Mouse (Mus musculus) kidney, postnatal 4 days (tissue): ENCODE data around the gene Zmynd8.
A peak's percentile ranks its signal among the peaks of the same experiment; 100 is the strongest.

Experiments used
- DNase-seq, 2 experiments: peaks; one replicate each; pipeline ENCODE4 v3.0.0; 2021; ENCODE audit warnings: mixed read lengths in 2 of 2

Zmynd8 gene

GRCm38 (mm10) chr2:165898202-165899194, at the start of gene Zmynd8:
Gene Zmynd8, minus strand, starts transcription at chr2:165899016.
- DNase-seq, result no peak

DNA sequence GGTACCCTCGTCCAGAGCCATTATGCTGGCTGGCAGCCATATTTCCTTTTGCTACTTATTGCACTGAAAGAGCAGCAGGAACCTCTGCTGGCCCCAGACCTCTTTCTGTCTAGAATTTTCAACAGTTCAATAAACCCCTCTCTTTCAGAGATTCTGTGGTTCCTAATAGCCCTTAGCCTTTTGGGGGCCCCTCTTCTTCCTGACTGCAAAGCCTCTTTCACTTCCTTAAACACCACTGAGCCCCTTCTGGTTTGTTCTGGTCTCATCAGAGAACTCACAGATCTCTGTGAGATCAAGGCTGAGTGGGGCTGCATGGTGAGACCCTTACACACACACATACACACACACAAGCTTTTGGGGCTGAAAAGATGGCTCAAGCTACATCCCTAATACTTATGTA, 49.2 kb upstream of the Zmynd8 start:
- DNase-seq, result no peak

DNA sequence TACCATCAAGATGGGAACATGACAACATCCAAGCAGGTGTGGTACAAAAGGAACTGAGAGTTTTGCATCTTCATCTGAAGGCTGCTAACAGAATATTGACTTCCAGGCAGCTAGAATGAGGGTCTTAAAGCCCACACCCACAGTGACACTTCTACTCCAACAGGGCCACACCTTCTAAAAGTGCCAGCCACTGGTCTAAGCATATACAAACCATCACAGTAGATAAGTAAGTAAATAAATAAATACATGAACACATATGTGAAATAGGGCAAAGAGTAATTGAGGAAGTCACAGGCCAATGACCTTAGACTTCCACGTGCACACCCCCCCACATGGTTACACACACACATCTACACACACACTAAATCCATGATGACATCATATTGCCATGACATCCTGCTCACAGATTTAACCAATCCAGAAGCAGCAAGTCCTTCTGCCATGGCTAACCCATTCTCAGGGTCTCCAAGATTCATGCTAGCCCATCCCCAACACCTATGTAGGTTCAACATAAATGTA, 47.3 kb upstream of the Zmynd8 start:
- no peak for DNase-seq

GRCm38 (mm10) chr2:165944576-165945351, 45.9 kb upstream of the Zmynd8 start:
- no peak for DNase-seq

GRCm38 (mm10) chr2:165943113-165943512, 44.3 kb upstream of the Zmynd8 start:
- no peak for DNase-seq

GRCm38 (mm10) chr2:165936106-165936505, 37.3 kb upstream of the Zmynd8 start:
- peak; percentile 47 to 64 for DNase-seq

DNA sequence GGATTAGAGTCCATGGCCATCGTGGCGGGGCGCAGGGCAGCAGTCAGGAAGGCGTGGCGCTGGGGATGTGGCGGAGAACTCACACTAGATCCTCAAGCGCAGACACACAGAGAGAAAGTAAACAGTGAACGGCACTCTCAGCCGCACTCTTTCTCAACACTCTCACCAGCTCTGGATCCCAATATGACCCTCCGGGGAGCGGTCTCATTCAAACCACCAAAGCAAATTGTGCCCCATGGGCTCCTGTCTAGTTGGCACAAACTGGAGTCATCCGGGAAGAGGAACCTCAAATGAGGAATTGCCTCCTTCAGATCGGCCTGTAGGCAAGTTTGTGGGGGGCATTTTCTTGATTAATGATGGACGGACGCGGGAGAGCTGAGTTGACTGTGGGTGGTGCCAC, 28.9 kb upstream of the Zmynd8 start:
- no peak for DNase-seq

DNA sequence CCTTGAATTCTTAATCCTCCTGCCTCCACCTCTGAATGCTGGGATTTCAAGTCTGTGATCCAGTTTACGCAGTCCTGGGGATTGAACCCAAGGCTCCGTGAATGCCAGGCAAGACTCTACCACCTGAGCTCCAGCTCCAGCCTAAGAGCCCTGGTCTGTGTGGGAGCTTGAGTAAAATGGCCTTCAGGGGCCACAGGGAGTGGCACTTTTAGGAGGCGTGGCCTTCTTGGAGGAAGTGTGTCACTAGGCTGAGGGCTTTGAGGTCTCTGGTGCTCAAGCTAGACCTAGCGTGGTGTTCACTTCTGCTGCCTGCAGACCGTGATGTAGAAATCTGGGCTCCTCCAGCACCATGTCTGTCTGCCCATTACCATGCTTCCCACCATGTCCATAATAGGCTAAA, 27.4 kb upstream of the Zmynd8 start:
- DNase-seq, result no peak

DNA sequence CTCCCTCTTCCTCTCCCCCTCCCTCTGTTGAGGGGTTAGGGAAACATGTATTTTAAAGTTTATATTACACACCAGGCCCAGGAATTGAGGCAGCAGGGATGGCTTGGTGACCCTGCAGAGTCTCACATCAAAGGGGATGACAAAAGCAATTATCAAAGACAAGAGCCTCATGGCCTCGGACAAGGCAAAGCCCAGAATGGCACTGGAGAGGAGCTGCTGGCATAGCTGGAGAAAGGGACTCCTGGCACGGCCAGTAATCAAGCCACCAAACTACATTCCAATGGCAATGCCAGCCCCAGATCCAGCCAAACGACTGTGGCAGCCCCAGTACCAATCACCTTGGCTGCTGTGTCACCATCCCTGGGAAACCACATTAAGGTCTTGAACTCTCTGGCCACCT, 26.3 kb upstream of the Zmynd8 start:
- no peak for DNase-seq

DNA sequence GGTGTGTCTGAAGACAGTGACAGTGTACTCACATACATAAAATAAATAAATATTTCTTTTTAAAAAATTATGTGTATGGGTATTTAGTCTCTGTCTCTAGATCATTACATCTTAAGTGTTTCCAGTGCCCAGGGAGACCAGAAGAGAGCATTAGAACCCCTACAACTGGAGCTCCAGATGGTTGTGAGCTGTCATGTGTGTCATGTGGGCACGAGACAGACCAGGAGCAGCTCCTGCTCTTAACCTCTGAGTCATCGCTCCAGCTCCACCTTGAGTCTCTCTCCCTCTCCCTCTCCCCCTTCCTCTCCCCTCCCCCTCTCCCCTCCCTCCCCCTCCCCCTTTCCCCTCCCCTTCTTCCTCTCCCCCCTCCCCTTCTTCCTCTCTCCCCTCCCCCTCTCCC, 25.9 kb upstream of the Zmynd8 start:
- DNase-seq, result no peak

- DNase-seq, result no peak
Observed at GRCm38 (mm10) chr2:165923715-165924114, 24.9 kb upstream of the Zmynd8 start.

DNA sequence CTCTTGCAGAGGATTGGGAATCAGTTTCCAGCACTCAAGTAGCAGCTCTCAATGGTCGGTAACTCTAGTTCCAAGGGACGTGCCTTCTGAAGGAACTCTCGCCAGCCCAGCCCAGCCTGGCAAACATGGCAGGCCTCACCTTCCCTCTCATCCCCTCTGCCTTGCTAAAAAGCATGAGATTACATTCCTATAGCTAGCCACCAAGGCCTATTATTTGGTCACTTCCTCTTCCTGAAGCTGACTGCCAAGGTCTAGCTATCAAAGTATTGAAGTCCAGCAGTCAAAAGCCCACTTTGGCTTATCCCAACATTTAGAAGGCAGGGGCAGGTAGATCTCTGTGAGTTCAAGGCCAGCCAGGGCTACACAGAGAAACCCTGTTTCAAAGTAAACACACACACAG, 24.2 kb upstream of the Zmynd8 start:
- no peak for DNase-seq

DNA sequence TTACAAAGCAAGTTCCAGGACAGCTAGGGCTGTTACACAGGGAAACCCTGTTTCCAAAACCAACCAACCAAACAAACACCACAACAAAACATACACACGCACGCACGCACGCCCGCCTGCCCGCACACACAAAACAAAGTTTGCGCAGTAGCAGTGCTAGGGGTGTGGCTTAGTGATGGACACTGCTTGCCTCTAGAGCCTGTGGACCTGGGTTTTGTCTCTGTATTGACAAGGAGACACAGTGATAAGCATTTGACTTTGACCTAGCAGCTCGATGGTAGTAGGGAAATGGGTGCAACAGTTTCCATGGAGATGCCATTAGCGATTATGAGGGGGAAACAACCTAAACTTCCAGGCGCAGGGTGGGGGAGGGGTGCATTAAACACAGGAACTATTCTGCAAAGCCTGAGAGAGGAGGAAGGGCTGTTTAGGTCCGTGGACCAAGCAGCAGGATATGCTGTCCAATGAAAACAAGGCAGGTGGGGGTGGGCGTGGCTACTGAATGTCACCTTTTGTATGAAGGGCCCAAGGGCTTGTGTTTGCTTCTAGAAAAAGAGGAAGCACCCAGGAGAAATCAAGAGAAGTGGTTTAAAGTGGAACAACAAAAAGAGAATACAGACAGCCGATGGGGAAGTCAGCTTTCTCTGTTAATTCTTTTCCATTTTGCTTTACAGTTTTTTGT, 23.4 kb upstream of the Zmynd8 start:
- peak; percentile 40 to 58 for DNase-seq

DNA sequence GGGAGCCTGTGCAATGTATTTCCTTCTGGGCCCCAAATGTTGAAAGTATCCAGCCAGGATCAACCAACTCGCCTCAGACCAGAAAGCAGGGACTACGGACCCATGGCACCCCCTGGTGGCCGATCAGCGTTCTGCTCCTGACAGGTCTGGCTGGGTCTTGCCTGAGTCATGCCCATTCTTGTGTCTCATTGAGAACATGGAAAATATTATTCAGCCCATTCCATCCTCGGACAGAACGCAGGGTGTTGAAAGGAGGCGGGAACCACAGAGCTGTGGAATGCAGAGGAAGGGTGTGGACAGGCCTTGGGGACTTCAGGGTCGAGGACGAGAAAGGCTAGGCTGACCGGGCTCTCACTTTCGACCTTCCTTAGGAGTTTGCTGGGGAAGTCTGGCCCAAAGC, 15.5 kb upstream of the Zmynd8 start:
- peak; percentile 96 to 97 for DNase-seq

GRCm38 (mm10) chr2:165913073-165913472, 14.3 kb upstream of the Zmynd8 start:
- no peak for DNase-seq

DNA sequence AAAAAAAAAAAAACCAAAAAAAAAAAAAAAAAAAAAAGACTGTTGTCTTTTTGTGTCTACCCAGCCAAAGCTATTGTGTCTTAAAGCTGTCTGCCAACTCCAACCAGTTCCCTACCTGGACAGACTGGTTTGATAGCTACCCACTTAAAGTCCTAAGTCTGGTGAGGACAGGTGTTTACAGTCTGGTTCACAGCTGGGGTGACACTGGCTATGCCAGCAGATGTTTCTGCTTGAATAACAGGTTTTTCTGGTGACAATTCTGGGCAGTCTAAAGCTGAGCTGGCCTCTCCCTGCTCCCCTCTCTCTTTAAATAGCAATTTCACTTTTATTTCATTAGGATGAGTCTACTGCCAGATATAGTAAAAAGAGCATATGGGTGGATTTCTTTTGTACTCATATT, 10.9 kb upstream of the Zmynd8 start:
- no peak for DNase-seq

DNA sequence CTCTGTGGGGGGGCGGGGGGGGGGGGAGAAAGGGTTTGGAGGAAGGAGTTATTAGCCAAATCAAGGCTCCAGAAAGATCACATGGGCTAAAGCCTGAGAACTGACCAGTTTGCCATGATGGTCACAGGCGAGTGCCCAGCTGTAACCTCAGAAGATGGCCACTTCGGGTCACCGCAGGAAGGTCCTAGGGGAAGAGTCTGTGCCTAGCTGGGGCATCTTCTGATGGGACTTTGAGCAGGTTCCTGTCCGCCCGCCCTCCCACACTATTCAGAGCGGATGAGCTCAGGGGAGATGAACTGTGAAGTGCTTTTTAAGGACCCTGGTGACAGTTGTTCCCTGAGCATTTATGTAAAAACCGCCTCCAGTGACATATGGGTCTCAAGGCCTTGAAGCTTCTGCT, 8.4 kb upstream of the Zmynd8 start:
- DNase-seq, result no peak

- peak; percentile 82 to 88 for DNase-seq
Observed at GRCm38 (mm10) chr2:165906332-165906945, 7.6 kb upstream of the Zmynd8 start.

DNA sequence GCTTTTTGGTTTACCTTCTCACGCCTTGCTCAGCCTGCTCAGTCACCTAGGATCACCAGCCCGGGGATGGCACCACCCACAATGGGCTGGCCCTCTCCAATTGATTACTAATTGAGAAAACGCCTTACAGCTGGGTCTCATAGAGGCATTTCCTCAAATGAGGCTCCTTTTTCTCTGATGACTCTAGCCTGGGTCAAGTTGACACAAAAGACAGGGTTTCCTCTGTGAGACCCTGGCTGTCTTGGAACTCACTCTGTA, 2.2 kb upstream of the Zmynd8 start:
- DNase-seq, result peak in 1 of 2 experiments; percentile 53

DNA sequence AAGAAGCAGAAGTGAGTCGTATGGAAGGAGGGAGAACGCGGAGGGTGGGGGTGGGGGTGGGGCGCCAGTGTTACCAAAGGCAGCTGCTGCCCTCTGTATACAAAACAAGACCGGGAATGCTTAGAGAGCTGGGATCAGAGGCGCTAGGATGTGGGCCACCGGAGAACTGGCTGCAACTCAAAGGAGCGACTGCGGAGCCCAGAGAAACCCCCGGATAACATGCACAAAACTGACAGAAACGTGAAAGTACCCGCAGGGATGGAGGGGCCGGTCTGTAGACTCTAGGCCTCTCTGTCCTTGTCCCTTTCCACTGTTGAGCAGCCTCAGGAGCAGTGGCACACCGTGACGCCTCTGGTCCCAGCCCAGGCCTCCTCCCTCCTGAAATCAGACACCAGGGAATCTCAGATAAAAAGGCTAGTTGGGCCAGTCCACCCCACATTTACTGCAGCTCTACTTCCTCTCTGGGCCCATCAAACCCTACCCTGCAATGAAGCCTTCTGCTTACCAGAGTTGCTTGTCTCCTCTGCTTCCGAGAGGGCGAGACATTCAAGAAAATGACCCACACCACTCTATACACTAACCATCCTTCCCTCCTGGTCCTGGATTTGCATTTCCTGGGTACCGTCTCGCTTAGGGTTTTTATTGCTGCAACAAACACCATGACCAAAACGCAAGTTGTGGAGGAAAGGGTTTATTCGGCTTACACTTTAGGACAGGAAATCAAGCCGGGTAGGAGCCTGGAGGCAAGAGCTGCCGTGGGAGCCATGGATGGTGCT, 1.7 kb upstream of the Zmynd8 start:
- DNase-seq, result peak; percentile 55 to 70

- no peak for DNase-seq
Observed at GRCm38 (mm10) chr2:165899923-165900322, 1.1 kb upstream of the Zmynd8 start.

DNA sequence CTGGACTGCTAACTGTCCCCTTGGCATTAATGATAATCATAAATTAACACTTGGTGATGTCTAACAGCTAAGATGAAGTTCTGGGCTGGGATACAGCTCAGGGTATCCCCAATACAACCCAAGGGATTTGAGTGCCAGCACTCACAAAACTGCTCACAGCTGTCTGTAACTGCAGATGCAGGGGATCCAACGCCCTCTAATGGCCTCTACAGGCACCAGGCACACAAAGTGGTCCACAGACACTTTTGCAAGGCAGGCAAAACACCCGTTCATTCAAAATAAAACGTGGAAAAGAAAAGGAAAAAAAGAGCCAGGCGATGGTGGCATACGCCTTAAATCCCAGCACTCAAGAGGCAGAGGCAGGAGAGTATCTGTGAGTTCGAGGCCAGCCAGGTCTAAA, 658 bp upstream of the Zmynd8 start:
- DNase-seq, result no peak
